Mouse (Mus musculus): Measurements from ENCODE around the gene Bco2.

The Bco2 gene

GRCm38 (mm10) chr9:50515462-50515861 is 39.5 kb downstream of the Bco2 start:
- DNase-seq (ENCODE audit: low spot score in 2 of 2), result no peak

- no peak for DNase-seq (ENCODE audit: low spot score in 2 of 2)
These were observed 47.4 kb downstream of the Bco2 start for GRCm38 (mm10) chr9:50507570-50507969.

- DNase-seq (ENCODE audit: low spot score in 2 of 2), result no peak
These were observed 49.6 kb downstream of the Bco2 start for GRCm38 (mm10) chr9:50505405-50505804.

- no peak for DNase-seq (ENCODE audit: low spot score in 2 of 2)
These were observed 52.0 kb downstream of the Bco2 start for GRCm38 (mm10) chr9:50502949-50503348.

GRCm38 (mm10) chr9:50500974-50501501 is 53.9 kb downstream of the Bco2 start:
- no peak for DNase-seq (ENCODE audit: low spot score in 2 of 2)

GRCm38 (mm10) chr9:50500467-50500973 is 54.5 kb downstream of the Bco2 start:
- no peak for DNase-seq (ENCODE audit: low spot score in 2 of 2)

- DNase-seq (ENCODE audit: low spot score in 2 of 2), result no peak
These were observed 55.2 kb downstream of the Bco2 start for GRCm38 (mm10) chr9:50499781-50500180.

GRCm38 (mm10) chr9:50498815-50499214 is 56.2 kb downstream of the Bco2 start:
- no peak for DNase-seq (ENCODE audit: low spot score in 2 of 2)

- no peak for DNase-seq (ENCODE audit: low spot score in 2 of 2)
These were observed 57.4 kb downstream of the Bco2 start for GRCm38 (mm10) chr9:50497536-50497935.

GRCm38 (mm10) chr9:50497076-50497475 is 57.9 kb downstream of the Bco2 start:
- no peak for DNase-seq (ENCODE audit: low spot score in 2 of 2)

- no peak for DNase-seq (ENCODE audit: low spot score in 2 of 2)
These were observed 58.4 kb downstream of the Bco2 start for GRCm38 (mm10) chr9:50496546-50496945.

- no peak for DNase-seq (ENCODE audit: low spot score in 2 of 2)
These were observed 58.9 kb downstream of the Bco2 start for GRCm38 (mm10) chr9:50496151-50496505.

- no peak for DNase-seq (ENCODE audit: low spot score in 2 of 2)
These were observed 59.4 kb downstream of the Bco2 start for GRCm38 (mm10) chr9:50495405-50496150.

- no peak for DNase-seq (ENCODE audit: low spot score in 2 of 2)
These were observed 60.7 kb downstream of the Bco2 start, which contains the start of gene Plet1 for GRCm38 (mm10) chr9:50494311-50494710. Gene Plet1, plus strand, starts transcription at chr9:50494525.

- no peak for DNase-seq (ENCODE audit: low spot score in 2 of 2)
These were observed 61.2 kb downstream of the Bco2 start for GRCm38 (mm10) chr9:50493777-50494176.

GRCm38 (mm10) chr9:50491531-50492045 is 63.4 kb downstream of the Bco2 start:
- no peak for DNase-seq (ENCODE audit: low spot score in 2 of 2)

- no peak for DNase-seq (ENCODE audit: low spot score in 2 of 2)
These were observed 64.1 kb downstream of the Bco2 start for GRCm38 (mm10) chr9:50490836-50491235.

GRCm38 (mm10) chr9:50485521-50485920 is 69.5 kb downstream of the Bco2 start:
- peak; percentile 25 to 31 for DNase-seq (ENCODE audit: low spot score in 2 of 2)
